Mouse (Mus musculus): ENCODE results near the gene Retsat.

DNA sequence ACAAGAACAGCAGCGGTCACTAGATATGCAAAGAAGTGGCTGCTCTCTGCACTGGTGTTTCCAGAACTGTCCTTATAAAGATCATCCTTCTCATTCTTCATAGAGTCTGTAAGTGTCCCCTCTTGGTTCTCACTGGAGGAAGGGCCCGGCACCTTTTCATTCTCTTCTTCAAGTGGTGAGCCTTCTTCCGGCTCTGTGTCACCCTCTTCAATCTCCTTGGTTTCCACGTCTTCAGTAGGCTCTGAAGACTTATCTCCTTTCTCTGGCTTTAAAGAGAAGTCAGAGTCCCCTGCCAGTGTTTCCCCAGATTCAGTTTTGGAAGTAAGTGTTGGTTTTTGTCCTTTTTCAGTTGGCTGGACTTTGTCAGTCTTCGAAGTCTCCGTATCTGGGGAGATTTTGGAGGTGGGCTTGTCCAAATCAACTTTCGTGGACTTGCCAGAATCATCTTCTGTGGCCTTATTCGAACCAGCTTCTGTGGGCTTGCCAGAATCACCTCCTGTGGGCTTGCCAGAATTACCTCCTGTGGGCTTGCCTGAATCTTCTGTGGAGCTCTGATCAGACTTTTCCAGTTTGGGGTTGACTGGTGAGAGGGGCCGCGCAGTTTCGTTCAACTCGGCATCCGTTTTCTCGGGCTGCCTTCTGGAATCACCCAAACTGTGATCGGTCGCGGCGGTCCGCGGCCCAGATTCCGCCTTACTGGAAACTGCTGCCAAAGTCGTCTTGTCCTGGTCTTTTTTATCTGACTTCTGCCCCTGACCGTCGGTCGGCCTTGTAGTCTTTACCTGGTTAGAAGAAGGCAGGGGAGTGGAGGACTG lies 17.5 kb downstream of the Retsat start:
- TF ChIP-seq POLR2A (IDR thresholded peaks at IDR 0.05; ENCODE audit: borderline replicate concordance, insufficient read depth, low read length) (no peak), CTCF (IDR thresholded peaks at IDR 0.05; ENCODE audit: borderline replicate concordance, insufficient read depth, low read depth, low read length) (no peak)

Data from cerebellum, adult 2 months (tissue).